ENCODE assay signal across 36 mouse cellular contexts in genomic region chr2:104419999-104420398, GRCm38 (mm10). TPM values are rescaled to one million over a fixed set of nuclear protein-coding genes. Genes with fewer than 3 reads are reported as not detected.
"Had no signal": no experiment of that assay in that cellular context is flagged by ENCODE, and none has a peak within 500 bp of the region (broad histone marks: within the 10 kb centered on the region; RNA-seq: fewer than 3 reads in every experiment).

No protein-coding gene starts in this region.

- H3K36me3 ChIP-seq: hindbrain, embryonic 10.5 days; hindbrain, embryonic 13.5 days; hindbrain, embryonic 15.5 days; intestine, embryonic 15.5 days had no signal

- ATAC-seq: hindbrain, embryonic 16.5 days; hindbrain, postnatal 0 days; inflammation-experienced regulatory T-cells, adult 6 months; intestine, embryonic 15.5 days; intestine, embryonic 16.5 days; intestine, postnatal 0 days had no signal

- DNase-seq: heart, postnatal 10 days; heart, postnatal 14 days; heart, postnatal 36 days; heart, postnatal 4 days; kidney, adult 11 months; kidney, adult 18-20 months; kidney, adult 2 months; kidney, adult 8-10 months; kidney, adult 9 months; kidney, postnatal 10 days; kidney, postnatal 14 days; kidney, postnatal 25 days; kidney, postnatal 36 days; kidney, postnatal 4 days; layer of hippocampus, adult 9-11 months; layer of hippocampus, postnatal 36 days had no signal

- H3K4me2 ChIP-seq: heart, embryonic 11.5 days; heart, embryonic 12.5 days; heart, embryonic 13.5 days; heart, embryonic 15.5 days; hindbrain, embryonic 12.5 days; hindbrain, embryonic 13.5 days; hindbrain, embryonic 14.5 days; hindbrain, embryonic 15.5 days; intestine, embryonic 15.5 days; kidney, embryonic 15.5 days had no signal

- H3K4me3 ChIP-seq: heart, embryonic 10.5 days; heart, embryonic 12.5 days; heart, embryonic 13.5 days; heart, embryonic 15.5 days; hindbrain, embryonic 10.5 days; hindbrain, embryonic 12.5 days; hindbrain, embryonic 13.5 days; hindbrain, embryonic 15.5 days; intestine, embryonic 15.5 days; kidney, embryonic 15.5 days; layer of hippocampus, adult 2 months had no signal

- H3K27me3 ChIP-seq: heart, embryonic 12.5 days; heart, embryonic 13.5 days; heart, embryonic 15.5 days; hindbrain, embryonic 12.5 days; hindbrain, embryonic 13.5 days; hindbrain, embryonic 15.5 days; intestine, embryonic 15.5 days; kidney, embryonic 15.5 days had no signal

RNA-seq across cellular contexts. Expression of gene D430041D05Rik, which starts 9.2 kb away (rescaled TPM):
- total RNA-seq: hematopoietic stem cell, adult 5-6 weeks had no signal
- polyA plus RNA-seq: large intestine, adult 2 months had no signal
